Mouse (Mus musculus) small intestine, adult 2 months (tissue): Measurements from ENCODE around the gene Spns1.

Source experiments
- CTCF ChIP-seq: fragments of 200-500 bp; IDR thresholded peaks from 2 replicates; pipeline ENCODE4 v1.5.1; 2012; ENCODE audit warnings: low read depth, mild to moderate bottlenecking, control low read depth, inconsistent platforms, low read length, moderate library complexity, mixed read lengths; ENCODE audit not compliant: insufficient replicate concordance, insufficient read length; ENCODE audit errors: extremely low read depth
- POLR2A ChIP-seq: fragments of 200-500 bp; IDR thresholded peaks from 2 replicates; pipeline ENCODE4 v1.6.1; 2012; ENCODE audit warnings: low read depth, mild to moderate bottlenecking, control low read depth, inconsistent platforms, low read length, moderate library complexity

- TF ChIP-seq CTCF (no peak), POLR2A (no peak)
Observed at GRCm38 (mm10) chr7:126339521-126339971, 37.7 kb downstream of the Spns1 start.
